Mouse (Mus musculus) hematopoietic stem cell, adult 5-6 weeks (primary cell): ENCODE data around the gene Myl6b. TPM values are rescaled to one million over a fixed set of nuclear protein-coding genes. Genes with fewer than 3 reads are reported as not detected.

Source experiments
- ATAC-seq, 2 experiments: fragments of 125-278 bp in 1 of 2; replicated peaks in 1 of 2; 2 replicates each; pipeline ENCODE4 v1.8.0; 2016 to 2017; ENCODE audit warnings: inconsistent platforms in 2 of 2, mild to moderate bottlenecking in 2 of 2, moderate number of reproducible peaks in 2 of 2, low read depth in 1 of 2, moderate TSS enrichment in 1 of 2; ENCODE audit not compliant: low FRiP score in 2 of 2, poor library complexity in 2 of 2, severe bottlenecking in 2 of 2, insufficient read depth in 1 of 2, low TSS enrichment in 1 of 2
- total RNA-seq: library from RNA; stranded (forward); fragments of 172-1452, 232-1000 nt; gene quantifications from 2 replicates; pipeline ENCODE4 v1.2.3, GENCODE M21; 2017

The Myl6b gene
- total RNA-seq: 1.3 and 3.9 TPM in 2 replicates

DNA sequence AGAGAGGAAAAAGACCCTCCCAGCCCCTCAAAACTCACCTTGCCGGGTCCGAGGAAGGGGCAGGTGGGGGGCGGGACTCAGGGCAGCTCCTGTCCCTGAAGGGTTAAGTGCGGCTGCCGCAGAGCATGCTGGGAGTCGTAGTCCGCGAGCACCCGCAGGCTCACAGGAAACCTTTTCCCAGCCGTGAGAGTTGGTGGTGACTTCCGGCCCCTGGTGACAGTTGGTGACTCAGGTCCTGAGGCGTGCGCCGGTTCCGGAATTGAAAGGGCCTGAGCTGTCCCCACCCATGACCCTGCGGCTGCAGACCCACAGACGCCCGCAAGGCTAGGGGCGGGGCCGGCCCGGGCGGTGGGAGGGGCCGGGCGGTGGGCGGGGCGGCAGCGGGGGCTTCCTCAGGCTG lies at the start of gene Myl6b:
Myl6b (minus strand) TSS at position 96 of the 400 bp plus-strand sequence.
- ATAC-seq: peak; percentile 83 to 86

DNA sequence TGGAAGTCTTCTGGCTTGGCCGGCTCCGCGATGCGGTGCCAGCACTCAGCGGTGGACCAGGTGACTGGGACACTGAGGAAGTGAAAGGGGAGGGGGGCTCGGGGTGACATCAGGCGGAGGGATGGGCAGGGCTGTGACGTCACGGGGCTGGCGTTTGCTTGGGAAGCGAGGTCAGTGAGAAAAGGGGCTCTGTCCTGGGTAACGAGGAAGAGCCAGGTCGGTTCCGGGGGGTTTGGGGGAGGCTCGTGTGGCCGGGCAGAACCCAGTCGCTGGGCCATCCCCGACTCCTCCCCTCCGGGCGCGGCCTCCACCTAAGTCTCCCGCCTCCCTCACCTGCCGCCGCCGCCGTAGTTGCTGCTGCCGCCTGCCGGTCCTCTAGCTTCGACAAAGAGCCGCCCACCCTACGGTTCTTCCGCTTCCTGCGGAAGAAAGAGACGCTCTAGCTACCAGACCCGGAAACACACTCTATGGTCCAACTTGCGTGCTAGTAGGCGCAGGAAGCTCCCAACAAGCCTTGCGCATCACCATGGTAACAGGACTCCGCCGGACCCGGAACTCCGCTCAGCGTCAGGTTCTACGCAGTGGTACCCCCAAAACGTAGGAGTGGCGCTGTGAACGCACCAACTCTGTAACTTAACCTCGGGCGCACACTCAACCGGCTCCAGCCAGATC lies 49.0 kb upstream of the Myl6b start, which contains the start of gene Zc3h10:
Zc3h10 (minus strand) TSS at position 414 of the 672 bp plus-strand sequence.
- peak; percentile 74 to 80 for ATAC-seq

DNA sequence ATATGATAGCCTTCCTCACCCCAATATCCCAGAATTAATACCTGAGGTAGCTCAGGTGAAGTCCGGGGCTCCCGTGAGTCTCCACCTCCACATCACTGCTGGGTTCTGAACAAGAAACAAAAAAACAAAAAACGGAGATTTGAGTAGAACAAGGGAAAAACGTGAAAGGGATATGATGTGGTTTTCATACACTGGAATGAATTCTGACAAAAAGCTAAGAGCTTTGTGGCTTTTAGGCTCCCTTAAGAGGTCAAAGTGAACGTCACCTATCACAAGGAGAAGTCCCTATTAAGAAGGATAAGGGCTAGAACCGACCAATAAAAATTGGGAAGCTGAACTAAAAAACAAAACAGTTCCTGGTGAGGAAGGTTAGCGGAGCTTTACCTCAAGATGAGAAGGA lies 48.3 kb upstream of the Myl6b start:
- ATAC-seq: no peak

DNA sequence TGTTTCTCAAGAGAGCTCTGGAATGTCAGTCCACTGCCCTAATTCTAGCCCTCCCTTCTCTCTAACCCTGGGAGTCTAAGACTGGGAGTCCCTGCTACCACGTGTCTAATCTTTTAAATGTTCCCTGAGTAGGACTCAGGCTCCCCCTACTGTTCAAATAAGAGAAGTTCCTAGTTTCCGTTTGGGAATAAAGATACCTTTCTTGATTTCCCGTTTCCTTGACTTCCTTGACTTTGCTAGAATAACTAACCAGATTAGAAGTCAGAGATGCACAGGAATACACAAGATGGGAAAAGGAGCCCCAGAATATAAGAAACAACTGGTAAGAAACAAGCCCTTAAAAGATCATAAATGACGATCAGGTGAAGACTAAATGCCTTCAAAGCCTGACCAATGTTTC lies 47.9 kb upstream of the Myl6b start:
- ATAC-seq: no peak

DNA sequence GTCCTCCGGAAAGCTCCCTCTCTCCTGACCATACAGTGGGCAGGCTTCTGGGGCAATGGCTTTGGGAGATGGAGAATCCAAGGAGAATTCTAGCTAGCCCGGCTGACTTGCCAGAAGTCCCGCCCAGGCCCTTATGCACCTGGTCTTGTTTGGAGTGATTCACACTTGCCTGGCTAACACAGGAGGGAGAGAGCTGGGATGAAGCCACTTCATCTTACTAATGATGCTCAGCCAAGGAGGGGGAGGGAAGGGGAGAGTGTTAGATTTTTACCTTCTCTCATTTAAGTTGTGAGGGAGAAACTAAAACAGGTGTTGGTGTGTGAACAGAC lies 47.0 kb upstream of the Myl6b start:
- ATAC-seq: no peak

DNA sequence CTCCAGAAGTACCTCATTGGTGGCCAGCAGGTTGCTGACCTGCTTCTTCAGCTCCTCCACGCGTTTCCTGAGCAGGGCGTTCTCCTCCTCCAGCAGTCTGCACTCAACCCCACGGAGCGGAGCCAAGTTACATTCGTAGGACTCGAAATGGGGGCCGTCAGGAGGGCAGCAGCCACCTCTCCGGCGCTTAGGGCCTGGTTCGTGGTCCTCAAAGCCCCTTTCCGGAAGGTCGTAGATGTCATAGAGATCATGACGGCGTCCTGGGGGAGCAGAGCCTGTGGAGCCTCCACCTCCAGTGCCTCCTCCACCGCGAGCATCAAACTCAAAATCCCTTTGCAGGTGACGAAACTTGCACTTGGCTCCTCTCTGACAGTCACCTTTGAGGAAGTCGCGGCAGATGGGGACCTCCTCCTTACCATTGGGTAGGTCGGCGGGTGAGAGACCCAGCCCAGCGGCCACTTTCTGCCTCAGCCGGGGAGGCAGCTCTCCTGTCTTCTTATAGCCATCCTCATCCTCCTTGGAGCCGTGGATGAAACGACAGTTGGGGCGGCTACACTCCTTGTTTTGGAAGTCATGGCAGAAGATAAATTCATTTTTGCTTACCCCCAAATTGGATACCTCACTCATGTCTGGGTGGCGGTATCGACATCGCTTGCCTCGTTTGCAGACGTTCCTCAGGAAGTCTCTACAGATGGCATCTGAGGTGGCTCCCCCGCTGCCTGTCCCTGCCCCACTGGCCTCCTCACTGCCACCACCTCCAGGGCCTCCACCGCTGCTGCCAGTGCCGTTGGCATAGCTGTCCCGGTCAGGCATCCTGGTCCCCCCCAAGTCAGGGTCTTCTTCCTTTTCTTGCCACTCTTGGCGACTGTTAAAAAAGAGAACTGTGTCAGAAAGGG lies 46.4 kb upstream of the Myl6b start:
- no peak for ATAC-seq

DNA sequence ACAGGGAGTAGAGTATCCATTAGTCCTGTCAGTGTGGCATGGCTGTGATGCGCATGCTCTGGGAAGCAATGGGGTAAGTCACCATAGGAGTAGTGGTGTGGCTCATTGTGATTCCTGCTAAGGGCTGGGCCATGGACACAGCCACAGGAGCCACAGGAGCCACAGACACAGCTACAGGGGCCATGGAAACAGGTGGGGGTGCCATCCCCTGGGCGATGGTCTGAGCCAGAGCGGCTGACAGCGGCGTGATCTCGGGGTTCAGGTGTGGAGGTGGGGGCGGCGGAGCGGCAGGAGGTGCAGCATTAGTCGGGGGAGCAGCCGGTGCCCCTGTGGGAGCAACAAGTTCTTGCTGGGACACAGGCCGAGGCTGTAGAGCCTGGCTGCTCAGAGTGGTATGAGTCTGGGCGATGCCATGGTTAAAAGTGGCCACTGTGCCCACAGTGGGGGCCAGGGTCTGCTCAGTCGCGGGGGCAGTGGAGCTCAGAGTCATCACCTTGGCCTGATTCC lies 45.7 kb upstream of the Myl6b start:
- no peak for ATAC-seq

DNA sequence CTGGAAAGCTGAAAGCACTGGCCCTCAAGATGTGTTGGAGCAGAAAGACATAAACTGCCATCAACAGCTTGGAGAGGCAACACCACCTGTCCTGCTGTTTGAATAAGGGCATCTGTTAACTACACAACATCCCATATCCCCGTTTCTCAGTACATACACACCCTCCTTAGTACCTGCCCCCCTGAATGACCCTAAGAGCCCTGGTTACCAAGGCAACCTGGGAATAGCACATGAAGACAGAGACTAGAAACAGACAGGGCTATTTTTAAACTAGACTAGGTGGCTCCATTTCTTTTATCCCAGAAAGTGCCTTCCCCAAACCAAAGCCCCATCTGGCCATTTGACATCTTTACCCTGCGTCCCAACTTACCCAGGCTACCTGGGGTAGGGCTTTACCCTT lies 44.6 kb upstream of the Myl6b start:
- no peak for ATAC-seq

DNA sequence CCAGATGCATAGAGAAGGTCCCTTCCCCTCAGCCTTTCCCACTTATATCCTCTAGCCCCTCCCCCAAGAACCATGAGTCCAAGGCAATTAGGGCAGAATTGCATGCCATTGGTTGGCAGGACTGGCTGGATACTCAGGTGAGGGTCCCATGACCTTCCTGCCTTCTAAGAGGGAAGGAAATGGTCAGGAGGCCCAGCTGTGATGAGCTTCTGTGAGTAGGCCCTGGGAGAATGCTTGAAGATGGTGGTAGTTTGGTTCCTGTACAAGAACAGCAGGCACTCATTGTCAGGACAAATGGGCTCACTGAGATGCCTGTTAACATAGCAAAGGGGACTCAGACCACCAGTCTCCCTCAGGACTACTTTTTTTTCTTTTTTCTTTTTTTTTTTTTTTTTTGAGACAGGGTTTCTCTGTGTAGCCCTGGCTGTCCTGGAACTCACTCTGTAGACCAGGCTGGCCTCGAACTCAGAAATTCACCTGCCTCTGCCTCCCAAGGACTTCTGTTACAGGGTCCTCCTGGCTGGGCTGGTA lies 39.9 kb upstream of the Myl6b start:
- no peak for ATAC-seq

DNA sequence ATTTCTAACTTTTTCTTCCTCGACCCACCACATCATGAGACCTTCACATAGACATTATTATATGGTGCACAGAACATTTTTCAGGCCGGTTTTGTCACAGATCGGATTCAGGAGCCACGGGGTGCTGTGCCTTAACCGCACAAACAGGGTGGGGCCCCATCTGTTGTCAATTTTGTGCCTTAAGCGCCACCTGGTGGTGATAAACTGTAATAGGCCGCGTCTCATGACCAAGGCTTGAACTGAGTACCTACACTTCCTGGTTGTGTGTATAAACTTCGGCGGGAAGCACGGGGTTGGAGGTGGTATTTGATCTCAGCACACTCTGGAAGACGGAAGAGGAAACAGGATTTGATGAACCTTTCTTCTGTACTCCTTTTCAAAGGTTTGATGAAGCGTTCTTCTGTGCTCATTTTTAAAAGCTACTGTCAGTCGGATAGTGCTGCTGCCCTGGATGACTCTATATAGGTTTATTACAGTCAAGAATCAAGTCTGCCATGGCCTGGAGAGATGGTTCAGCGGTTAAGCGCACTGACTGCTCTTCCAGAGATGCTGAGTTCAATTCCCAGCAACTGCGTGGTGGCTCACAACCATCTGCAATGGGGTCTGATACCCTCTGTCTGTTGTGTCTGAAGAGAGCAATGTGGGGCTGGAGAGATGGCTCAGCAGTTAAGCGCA lies 37.9 kb upstream of the Myl6b start:
- ATAC-seq: peak; percentile 96 to 98

DNA sequence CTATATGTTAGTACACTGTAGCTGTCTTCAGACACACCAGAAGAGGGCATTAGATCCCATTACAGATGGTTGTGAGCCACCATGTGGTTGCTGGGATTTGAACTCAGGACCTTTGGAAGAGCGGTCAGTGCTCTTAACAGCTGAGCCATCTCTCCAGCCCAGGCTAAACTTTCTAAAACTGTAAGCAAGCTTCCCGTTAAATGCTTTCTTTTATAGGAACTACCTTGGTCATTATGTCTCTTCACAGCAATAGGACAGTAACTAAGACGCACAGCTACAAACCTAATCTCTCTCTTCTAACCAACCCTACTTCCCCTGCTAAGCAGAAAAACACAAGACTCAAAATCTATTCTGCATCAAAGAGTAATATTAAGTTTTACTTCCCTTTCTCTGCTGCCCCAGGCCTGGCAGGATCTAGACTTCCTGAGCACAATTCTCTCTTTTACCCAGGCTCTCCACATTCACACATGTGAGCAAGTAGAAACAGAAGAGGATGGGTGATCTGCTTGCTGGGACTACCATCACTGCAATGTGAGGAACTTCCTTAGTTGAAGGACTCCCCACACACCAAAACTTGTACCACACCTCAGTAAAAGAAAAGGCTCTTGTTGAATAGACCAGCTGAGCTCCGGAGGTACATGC lies 37.3 kb upstream of the Myl6b start:
- peak; percentile 23 to 63 for ATAC-seq

DNA sequence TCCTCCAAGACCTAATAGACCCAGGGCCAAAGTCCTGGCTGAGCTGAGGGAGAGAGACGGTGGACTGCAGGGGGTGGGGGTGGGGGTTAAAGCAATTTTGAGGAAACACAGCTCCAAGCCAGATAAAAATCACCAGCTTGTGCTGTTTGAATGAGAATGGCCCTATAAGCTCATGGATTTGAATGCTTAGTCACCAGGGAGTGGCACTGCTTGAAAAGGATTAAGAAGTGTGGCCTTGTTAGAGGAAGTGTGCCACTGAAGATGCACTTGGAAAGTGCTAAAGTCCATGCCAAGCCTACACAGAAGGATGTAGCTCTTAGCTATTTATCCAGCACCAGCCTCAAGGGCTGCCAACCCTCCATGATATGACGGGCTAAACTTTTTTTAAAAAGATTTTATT lies 36.7 kb upstream of the Myl6b start:
- no peak for ATAC-seq

DNA sequence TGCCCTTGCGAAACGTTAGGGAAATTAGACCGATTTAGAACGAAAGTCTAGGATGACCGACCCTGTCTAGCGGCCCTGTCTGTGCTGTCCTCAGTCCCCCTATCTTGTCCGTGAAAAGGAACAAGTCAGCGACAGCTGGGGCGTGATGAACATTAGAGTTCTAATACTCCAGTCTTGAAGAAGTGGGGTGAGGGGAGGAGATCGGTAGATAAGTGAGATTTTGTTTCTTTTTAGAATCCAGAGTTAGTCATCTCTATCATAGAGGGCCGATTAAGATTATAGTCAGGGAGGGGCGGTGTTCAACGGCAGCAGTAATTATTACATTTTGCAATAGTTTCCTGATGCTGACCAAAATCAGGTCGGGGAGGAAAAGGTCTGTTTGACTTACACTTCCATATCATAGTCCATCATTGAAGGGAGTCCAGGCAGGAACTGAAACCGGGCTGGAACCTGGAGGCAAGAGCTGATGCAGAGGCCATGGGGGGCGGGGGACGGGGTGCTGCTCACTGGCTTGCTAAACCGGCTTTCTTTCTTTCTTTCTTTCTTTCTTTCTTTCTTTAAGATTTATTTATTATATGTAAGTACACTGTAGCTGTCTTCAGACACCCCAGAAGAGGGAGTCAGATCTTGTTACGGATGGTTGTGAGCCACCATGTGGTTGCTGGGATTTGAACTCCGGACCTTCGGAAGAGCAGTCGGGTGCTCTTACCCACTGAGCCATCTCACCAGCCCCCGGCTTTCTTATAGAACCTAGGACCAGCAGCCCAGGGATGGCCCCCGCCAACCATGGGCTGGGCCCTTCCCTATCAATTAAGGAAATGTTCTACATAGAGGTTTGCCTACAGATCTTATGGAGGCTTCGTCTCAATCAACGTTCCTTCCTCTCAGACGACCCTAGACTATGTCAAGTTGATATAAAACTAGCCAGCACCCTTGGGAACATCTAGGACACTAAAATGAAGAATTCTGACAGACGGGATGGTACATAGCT lies 28.2 kb upstream of the Myl6b start:
- no peak for ATAC-seq

DNA sequence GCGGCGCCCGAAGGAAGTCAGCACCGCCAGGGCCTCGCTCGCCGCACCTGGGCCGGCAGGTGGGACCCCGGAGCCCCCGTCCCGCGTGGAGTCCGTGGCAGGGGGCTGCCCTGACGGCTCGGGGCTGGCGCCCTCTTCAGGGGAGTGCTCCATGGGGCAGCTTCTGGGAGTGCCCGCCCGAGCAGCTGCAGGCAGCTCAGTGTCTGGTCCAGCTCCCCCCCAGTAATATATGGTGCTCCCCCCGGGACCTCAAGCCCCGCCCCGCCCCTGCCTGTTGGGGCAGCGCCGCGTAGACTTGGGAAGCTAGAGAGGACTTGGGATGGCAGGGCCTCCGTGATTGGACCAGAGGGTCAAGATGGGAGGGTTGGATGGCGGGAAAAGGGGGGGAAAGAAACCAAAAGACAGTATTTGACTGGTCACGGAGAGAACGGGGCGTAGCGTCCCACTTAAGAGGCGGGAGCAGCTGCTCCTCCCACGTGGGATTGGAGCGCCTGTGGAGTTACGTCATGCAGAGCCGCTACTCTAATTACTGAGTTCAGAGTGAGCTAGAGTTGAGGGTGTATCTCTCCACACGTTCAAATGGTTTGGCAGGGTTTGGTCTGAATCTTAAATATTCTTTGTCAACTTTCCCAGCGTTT lies 27.3 kb upstream of the Myl6b start, which contains the start of gene Esyt1:
Esyt1 (minus strand) TSS at position 201 of the 638 bp plus-strand sequence.
- peak; percentile 87 to 90 for ATAC-seq

DNA sequence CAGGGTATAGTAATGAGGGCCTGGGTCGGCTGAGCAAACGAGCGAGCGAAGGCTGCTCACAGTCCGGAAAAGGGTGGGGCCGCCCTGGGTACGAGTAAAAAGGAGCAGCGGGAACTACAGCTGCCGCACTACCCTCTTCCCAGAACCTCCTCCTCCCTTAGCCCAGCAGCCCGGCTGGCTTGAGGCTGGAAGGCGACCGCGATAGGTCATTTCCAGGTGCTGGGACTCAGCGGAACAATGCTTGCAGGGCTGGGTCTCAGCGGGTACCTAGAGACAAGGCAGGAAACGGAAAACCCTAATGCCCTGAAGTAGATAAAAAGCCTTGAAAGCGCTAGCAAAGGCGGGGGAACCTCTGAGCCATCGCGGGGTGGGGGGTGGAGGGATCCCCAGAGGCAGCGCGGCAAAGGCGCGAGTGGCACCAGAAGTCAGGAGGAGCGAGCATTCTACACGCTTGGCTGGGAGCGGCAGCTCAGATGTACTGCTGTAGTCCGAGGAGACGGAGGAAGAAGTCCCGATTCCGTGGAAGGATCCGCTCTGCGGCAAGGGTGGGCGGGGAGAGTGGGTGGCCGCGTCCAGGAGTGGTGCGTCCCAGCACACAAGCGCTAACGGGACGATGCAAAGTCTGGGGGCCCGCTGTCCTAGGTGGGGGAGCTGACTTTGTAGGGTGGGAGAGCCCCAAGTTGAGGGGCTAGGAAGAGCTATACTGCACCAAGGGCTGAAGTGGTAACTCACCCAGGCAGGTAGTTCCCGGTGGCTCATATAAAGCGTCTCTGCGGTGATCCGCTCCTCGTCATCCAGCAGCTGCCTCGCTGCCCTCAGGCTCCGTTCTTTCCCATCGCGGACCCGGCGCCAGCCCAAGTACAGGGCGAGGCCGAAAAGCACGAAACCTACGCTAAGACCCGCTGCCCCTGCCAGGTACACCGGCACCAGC lies 26.5 kb upstream of the Myl6b start:
- ATAC-seq: peak; percentile 23 to 33; a peak in 3 of 4 replicates
